Mouse (Mus musculus) midbrain, embryonic 15.5 days (tissue): ENCODE measurements at regions not wholly inside any gene's neighbourhood (a gene's known extent, or its start where the extent isn't known, plus 50 kb on each side); places are given as distances from the start of the nearest gene placed in this dataset.

ENCODE experiments used
- ATAC-seq: fragments of 200-750 bp; cut with Nextera tagmentation; replicated peaks from 2 replicates; pipeline ENCODE4 v1.8.0; 2017; ENCODE audit warnings: moderate TSS enrichment
- H3K27ac ChIP-seq: fragments of 300-500 bp; sonication (generic); 2 replicates; pipeline ENCODE4 v1.5.1; 2015; ENCODE audit warnings: mild to moderate bottlenecking, inconsistent platforms
- H3K27me3 ChIP-seq: fragments of 300-500 bp; sonication (generic); replicated peaks from 2 replicates; pipeline ENCODE4 v1.6.1; 2015; ENCODE audit warnings: inconsistent platforms
- H3K36me3 ChIP-seq: fragments of 300-500 bp; sonication (generic); replicated peaks from 2 replicates; pipeline ENCODE4 v1.6.1; 2015; ENCODE audit warnings: inconsistent platforms
- H3K4me1 ChIP-seq: fragments of 300-500 bp; sonication (generic); 2 replicates; pipeline ENCODE4 v1.6.1; 2015; ENCODE audit warnings: inconsistent platforms
- H3K4me2 ChIP-seq: fragments of 300-500 bp; sonication (generic); 2 replicates; pipeline ENCODE4 v1.6.1; 2015; ENCODE audit warnings: inconsistent platforms, mild to moderate bottlenecking, moderate library complexity
- H3K4me3 ChIP-seq: fragments of 300-500 bp; sonication (generic); 2 replicates; pipeline ENCODE4 v1.5.1; 2015; ENCODE audit warnings: mild to moderate bottlenecking, inconsistent platforms
- H3K9ac ChIP-seq: fragments of 300-500 bp; sonication (generic); 2 replicates; pipeline ENCODE4 v1.6.1; 2015; ENCODE audit warnings: mild to moderate bottlenecking, inconsistent platforms
- H3K9me3 ChIP-seq: fragments of 300-500 bp; sonication (generic); 2 replicates; pipeline ENCODE4 v1.6.1; 2016; ENCODE audit warnings: inconsistent platforms
- WGBS: fragments of 180-500 bp; shearing (Covaris S2); methylation state at CpG from one replicate; pipeline ENCODE4 v1.1.7; 2015; ENCODE audit warnings: mixed read lengths; 5-methylcytosine and 5-hydroxymethylcytosine counted together

- Histone ChIP-seq H3K4me2 (no peak overlapping the region), H3K4me1 (no peaks in the 10 kb centered on the region), H3K9ac (no peak overlapping the region), H3K27me3 (no peaks in the 10 kb centered on the region), H3K4me3 (no peak overlapping the region), H3K27ac (no peak overlapping the region), H3K36me3 (no peaks in the 10 kb centered on the region), H3K9me3 (no peaks in the 10 kb centered on the region)
- WGBS = 88% methylated on average over 7 of the region's 7 CpGs
- ATAC-seq = no peak
Observed at GRCm38 (mm10) chr3:154430856-154431255, 100.4 kb upstream of the Lhx8 start.

GRCm38 (mm10) chr3:154429666-154430065 is 99.2 kb upstream of the Lhx8 start:
- H3K4me2 ChIP-seq = no peak overlapping the region
- 89% methylated on average over 6 of the region's 6 CpGs for WGBS
- H3K4me3 ChIP-seq = no peak overlapping the region
- H3K36me3 ChIP-seq = no peaks in the 10 kb centered on the region
- no peak overlapping the region for H3K27ac ChIP-seq
- H3K4me1 ChIP-seq = no peaks in the 10 kb centered on the region
- H3K9ac ChIP-seq = no peak overlapping the region
- H3K27me3 ChIP-seq = no peaks in the 10 kb centered on the region
- ATAC-seq = no peak
- no peaks in the 10 kb centered on the region for H3K9me3 ChIP-seq

- Histone ChIP-seq H3K9ac (no peak overlapping the region), H3K27me3 (no peaks in the 10 kb centered on the region), H3K4me2 (no peak overlapping the region), H3K4me1 (no peaks in the 10 kb centered on the region), H3K36me3 (no peaks in the 10 kb centered on the region), H3K4me3 (no peak overlapping the region), H3K9me3 (no peaks in the 10 kb centered on the region), H3K27ac (no peak overlapping the region)
- 82% methylated on average over 5 of the region's 5 CpGs for WGBS
- ATAC-seq = no peak
Observed at GRCm38 (mm10) chr3:154424589-154424988, 94.1 kb upstream of the Lhx8 start.

GRCm38 (mm10) chr3:154421461-154421950 is 91.0 kb upstream of the Lhx8 start:
- Histone ChIP-seq H3K27ac (no peak overlapping the region), H3K4me2 (no peak overlapping the region), H3K36me3 (no peaks in the 10 kb centered on the region), H3K9me3 (no peaks in the 10 kb centered on the region), H3K27me3 (no peaks in the 10 kb centered on the region), H3K4me1 (no peaks in the 10 kb centered on the region), H3K9ac (no peak overlapping the region), H3K4me3 (no peak overlapping the region)
- 88% methylated on average over 7 of the region's 7 CpGs for WGBS
- no peak for ATAC-seq

GRCm38 (mm10) chr3:154418177-154418832 is 87.8 kb upstream of the Lhx8 start:
- no peaks in the 10 kb centered on the region for H3K36me3 ChIP-seq
- no peak for ATAC-seq
- H3K27me3 ChIP-seq = no peaks in the 10 kb centered on the region
- no peak overlapping the region for H3K4me2 ChIP-seq
- no peak overlapping the region for H3K4me3 ChIP-seq
- H3K4me1 ChIP-seq = no peaks in the 10 kb centered on the region
- WGBS = 78% methylated on average over 4 of the region's 4 CpGs
- H3K9me3 ChIP-seq = no peaks in the 10 kb centered on the region
- no peak overlapping the region for H3K9ac ChIP-seq
- no peak overlapping the region for H3K27ac ChIP-seq

GRCm38 (mm10) chr3:154414358-154414757 is 83.9 kb upstream of the Lhx8 start:
- Histone ChIP-seq H3K4me2 (no peak overlapping the region), H3K27ac (no peak overlapping the region), H3K27me3 (no peaks in the 10 kb centered on the region), H3K4me1 (no peaks in the 10 kb centered on the region), H3K9me3 (no peaks in the 10 kb centered on the region), H3K36me3 (no peaks in the 10 kb centered on the region), H3K4me3 (no peak overlapping the region), H3K9ac (no peak overlapping the region)
- 50% methylated on average over 3 of the region's 3 CpGs for WGBS
- no peak for ATAC-seq

- ATAC-seq = no peak
- Histone ChIP-seq H3K4me3 (no peak overlapping the region), H3K4me1 (no peaks in the 10 kb centered on the region), H3K4me2 (no peak overlapping the region), H3K9ac (no peak overlapping the region), H3K36me3 (no peaks in the 10 kb centered on the region), H3K27ac (no peak overlapping the region), H3K27me3 (no peaks in the 10 kb centered on the region), H3K9me3 (no peaks in the 10 kb centered on the region)
- 98% methylated on average over 2 of the region's 2 CpGs for WGBS
Observed at GRCm38 (mm10) chr3:154410292-154410691, 79.8 kb upstream of the Lhx8 start.

- no peak overlapping the region for H3K4me2 ChIP-seq
- H3K4me3 ChIP-seq = no peak overlapping the region
- ATAC-seq = no peak
- WGBS = 67% methylated on average over 4 of the region's 4 CpGs
- H3K27me3 ChIP-seq = no peaks in the 10 kb centered on the region
- H3K9me3 ChIP-seq = no peaks in the 10 kb centered on the region
- H3K4me1 ChIP-seq = no peaks in the 10 kb centered on the region
- no peaks in the 10 kb centered on the region for H3K36me3 ChIP-seq
- no peak overlapping the region for H3K9ac ChIP-seq
- no peak overlapping the region for H3K27ac ChIP-seq
Observed at GRCm38 (mm10) chr3:154402081-154402480, 71.6 kb upstream of the Lhx8 start.

GRCm38 (mm10) chr3:154393626-154394025 is 63.2 kb upstream of the Lhx8 start:
- Histone ChIP-seq H3K9me3 (no peaks in the 10 kb centered on the region), H3K36me3 (no peaks in the 10 kb centered on the region), H3K4me1 (no peaks in the 10 kb centered on the region), H3K9ac (no peak overlapping the region), H3K27ac (no peak overlapping the region), H3K4me3 (no peak overlapping the region), H3K27me3 (no peaks in the 10 kb centered on the region), H3K4me2 (no peak overlapping the region)
- WGBS = 59% methylated on average over 5 of the region's 5 CpGs
- ATAC-seq = no peak

- H3K9me3 ChIP-seq = no peaks in the 10 kb centered on the region
- no peak overlapping the region for H3K9ac ChIP-seq
- H3K27ac ChIP-seq = no peak overlapping the region
- H3K4me1 ChIP-seq = peaks cover 5% of the 10 kb centered on the region; the same call in 1 of the 2 replicates
- no peaks in the 10 kb centered on the region for H3K36me3 ChIP-seq
- no peak overlapping the region for H3K4me2 ChIP-seq
- ATAC-seq = no peak; the same call in 1 of the 2 replicates
- WGBS = 41% methylated on average over 3 of the region's 3 CpGs
- no peak overlapping the region for H3K4me3 ChIP-seq
- no peaks in the 10 kb centered on the region for H3K27me3 ChIP-seq
Observed at GRCm38 (mm10) chr3:154391629-154392028, 61.2 kb upstream of the Lhx8 start.

GRCm38 (mm10) chr3:154388656-154389055 is 58.2 kb upstream of the Lhx8 start:
- Histone ChIP-seq H3K36me3 (no peaks in the 10 kb centered on the region), H3K4me1 (peaks cover 17% of the 10 kb centered on the region), H3K9ac (no peak overlapping the region), H3K4me2 (no peak overlapping the region), H3K27ac (no peak overlapping the region), H3K4me3 (no peak overlapping the region), H3K27me3 (no peaks in the 10 kb centered on the region), H3K9me3 (no peaks in the 10 kb centered on the region)
- 33% methylated on average over 5 of the region's 5 CpGs for WGBS
- ATAC-seq = no peak

- H3K9ac ChIP-seq = no peak overlapping the region
- H3K27me3 ChIP-seq = 0 out of 2 replicates have a peak, but pooled peaks cover 3% of the 10 kb centered on the region
- 66% methylated on average over 1 of the region's 1 CpGs for WGBS
Observed at GRCm38 (mm10) chr3:154387271-154387670, 56.8 kb upstream of the Lhx8 start.

GRCm38 (mm10) chr3:154385831-154386312 is 55.4 kb upstream of the Lhx8 start:
- Histone ChIP-seq H3K4me1 (peaks cover 19% of the 10 kb centered on the region), H3K9me3 (no peaks in the 10 kb centered on the region), H3K9ac (no peak overlapping the region), H3K27me3 (0 out of 2 replicates have a peak, but pooled peaks cover 3% of the 10 kb centered on the region), H3K4me2 (peak overlapping the region; percentile 24), H3K4me3 (no peak overlapping the region), H3K27ac (no peak overlapping the region), H3K36me3 (no peaks in the 10 kb centered on the region)
- WGBS = 3% methylated on average over 10 of the region's 10 CpGs
- ATAC-seq = peak; percentile 86

More at GRCm38 (mm10) chr3:154387271-154387670, 56.8 kb upstream of the Lhx8 start:
- no peak overlapping the region for H3K4me3 ChIP-seq
- peaks cover 17% of the 10 kb centered on the region for H3K4me1 ChIP-seq
- H3K27ac ChIP-seq = no peak overlapping the region
- no peaks in the 10 kb centered on the region for H3K9me3 ChIP-seq
- H3K36me3 ChIP-seq = no peaks in the 10 kb centered on the region
- ATAC-seq = no peak
- H3K4me2 ChIP-seq = no peak overlapping the region
